20 mouse cellular contexts compared by ENCODE assay signal in genomic region chr12:17696395-17696794, GRCm38 (mm10). TPM values are rescaled to one million over a fixed set of nuclear protein-coding genes. Genes with fewer than 3 reads are reported as not detected.
DNase-seq lines count a peak whose midpoint lies in the region; ATAC-seq and TF ChIP-seq lines count a peak whose summit lies in the region.
"Had no signal": no experiment of that assay in that cellular context is flagged by ENCODE, and none has a peak within 500 bp of the region (broad histone marks: within the 10 kb centered on the region; RNA-seq: fewer than 3 reads in every experiment).

No protein-coding gene starts in this region.

- peaks cover 29% of the 10 kb centered on the region for H3K4me1 ChIP-seq in cerebellum, adult 2 months (ENCODE audit: control insufficient read depth, insufficient read depth, low read length)
- peaks cover 43% of the 10 kb centered on the region for H3K4me1 ChIP-seq in midbrain, embryonic 11.5 days (ENCODE audit: control insufficient read depth, insufficient read depth, low read length)
- H3K4me1 ChIP-seq in midbrain, embryonic 16.5 days (ENCODE audit: control insufficient read depth, insufficient read depth, low read length) = peaks cover 27% of the 10 kb centered on the region

- H3K27ac ChIP-seq in cerebellum, adult 2 months (ENCODE audit: insufficient read depth, low read length) = no peak overlapping the region
- no peak overlapping the region for H3K27ac ChIP-seq in midbrain, embryonic 11.5 days (ENCODE audit: low read depth, low read length)
- H3K27ac ChIP-seq in midbrain, embryonic 16.5 days (ENCODE audit: low read length) = no peak overlapping the region
- H3K27ac ChIP-seq: embryonic facial prominence, embryonic 13.5 days; embryonic facial prominence, embryonic 15.5 days; forebrain, embryonic 10.5 days; forebrain, embryonic 12.5 days; gastrocnemius, adult 2 months had no signal

- TF ChIP-seq POLR2A in cerebellum, adult 2 months (IDR thresholded peaks at IDR 0.05; ENCODE audit: borderline replicate concordance, insufficient read depth, low read length) = no peak

- TF ChIP-seq CTCF in cerebellum, adult 2 months (IDR thresholded peaks at IDR 0.05; ENCODE audit: borderline replicate concordance, insufficient read depth, low read depth, low read length) = no peak

- peak; percentile 29 to 53 for DNase-seq in cerebellum, adult 2 months
- no peak for DNase-seq in cerebellum, postnatal 4 days (ENCODE audit: low spot score in 2 of 2)
- peak; percentile 45 for DNase-seq in cerebellum, adult 9-10 months
- peak; percentile 51 for DNase-seq in midbrain, embryonic 11.5 days (ENCODE audit: low spot score, missing footprints)
- DNase-seq in cerebellum, postnatal 25 days = peak; percentile 45 to 61
- no peak for DNase-seq in left cerebral cortex, adult 11 months (ENCODE audit: low spot score)
- DNase-seq: adrenal gland, adult 2 months; adrenal gland, postnatal 10 days; adrenal gland, postnatal 25 days; embryo, embryonic 11 days; gastrocnemius, adult 2 months had no signal

- H3K36me3 ChIP-seq in midbrain, embryonic 11.5 days (ENCODE audit: control insufficient read depth, insufficient read depth, low read length) = no peaks in the 10 kb centered on the region
- H3K36me3 ChIP-seq in midbrain, embryonic 16.5 days (ENCODE audit: control insufficient read depth, insufficient read depth, low read length) = no peaks in the 10 kb centered on the region
- H3K36me3 ChIP-seq: embryonic facial prominence, embryonic 13.5 days; embryonic facial prominence, embryonic 15.5 days; forebrain, embryonic 10.5 days; forebrain, embryonic 12.5 days had no signal

- WGBS in cerebellum, adult 2 months = 57% methylated on average over 7 of the region's 7 CpGs
- WGBS in midbrain, embryonic 11.5 days = 89% methylated on average over 7 of the region's 7 CpGs
- 93% methylated on average over 7 of the region's 7 CpGs for WGBS in midbrain, embryonic 16.5 days

- no peak overlapping the region for H3K4me2 ChIP-seq in midbrain, embryonic 11.5 days
- H3K4me2 ChIP-seq in midbrain, embryonic 16.5 days (ENCODE audit: low read length) = no peak overlapping the region
- H3K4me2 ChIP-seq: embryonic facial prominence, embryonic 13.5 days; embryonic facial prominence, embryonic 15.5 days; forebrain, embryonic 12.5 days had no signal

- ATAC-seq in cerebellum, adult (ENCODE audit: insufficient number of reproducible peaks, low FRiP score, low TSS enrichment) = no peak
- no peak for ATAC-seq in midbrain, embryonic 11.5 days (ENCODE audit: low FRiP score)
- no peak for ATAC-seq in midbrain, embryonic 16.5 days
- ATAC-seq: forebrain, embryonic 14.5 days; forebrain, embryonic 16.5 days had no signal

- H3K27me3 ChIP-seq in cerebellum, adult 2 months (ENCODE audit: control insufficient read depth, insufficient read depth, low read length) = no peaks in the 10 kb centered on the region
- no peaks in the 10 kb centered on the region for H3K27me3 ChIP-seq in midbrain, embryonic 11.5 days (ENCODE audit: control insufficient read depth, insufficient read depth, low read length)
- no peaks in the 10 kb centered on the region for H3K27me3 ChIP-seq in midbrain, embryonic 16.5 days (ENCODE audit: control insufficient read depth, insufficient read depth, low read depth, low read length)
- H3K27me3 ChIP-seq: embryonic facial prominence, embryonic 13.5 days; embryonic facial prominence, embryonic 15.5 days; forebrain, embryonic 12.5 days had no signal

- H3K9me3 ChIP-seq in midbrain, embryonic 11.5 days (ENCODE audit: control insufficient read depth, low read length) = no peaks in the 10 kb centered on the region
- H3K9me3 ChIP-seq in midbrain, embryonic 16.5 days (replicated peaks; ENCODE audit: control insufficient read depth, low read length, poor library complexity, severe bottlenecking) = no peaks in the 10 kb centered on the region
- H3K9me3 ChIP-seq: embryonic facial prominence, embryonic 13.5 days; embryonic facial prominence, embryonic 15.5 days; forebrain, embryonic 10.5 days; forebrain, embryonic 12.5 days had no signal

- H3K4me3 ChIP-seq in cerebellum, adult 2 months (replicated peaks; ENCODE audit: insufficient read depth, low read depth, low read length) = no peak overlapping the region
- H3K4me3 ChIP-seq in midbrain, embryonic 11.5 days (ENCODE audit: low read depth, low read length) = no peak overlapping the region
- no peak overlapping the region for H3K4me3 ChIP-seq in midbrain, embryonic 16.5 days (ENCODE audit: low read depth, low read length)
- H3K4me3 ChIP-seq: embryonic facial prominence, embryonic 13.5 days; embryonic facial prominence, embryonic 15.5 days; erythroblast, embryonic 14.5 days; forebrain, embryonic 10.5 days; forebrain, embryonic 12.5 days; gastrocnemius, adult 2 months had no signal

- H3K9ac ChIP-seq in midbrain, embryonic 11.5 days (ENCODE audit: low read length) = no peak overlapping the region
- no peak overlapping the region for H3K9ac ChIP-seq in midbrain, embryonic 16.5 days (ENCODE audit: low read depth, low read length)
- H3K9ac ChIP-seq: embryonic facial prominence, embryonic 13.5 days; embryonic facial prominence, embryonic 15.5 days; forebrain, embryonic 12.5 days had no signal

RNA-seq across cellular contexts. Expression of gene Hpcal1, which starts 5.7 kb away (rescaled TPM):
- polyA plus RNA-seq in cerebellum, adult 2 months (2012; rRNA removed) = 544 TPM in 2 replicates
- polyA plus RNA-seq in midbrain, embryonic 11.5 days (2014; fragmentation: Nextera tagmentation; extraction: Ambion mirVana) = 36.4 and 39.1 TPM in 2 replicates
- 97.2 and 107 TPM in 2 replicates for polyA plus RNA-seq in midbrain, embryonic 16.5 days (2015; fragmentation: Nextera tagmentation; extraction: Ambion mirVana)

Comparison
In these comparisons a context has a peak if more than half of its experiments do, and no peak if none do; other contexts are left out.
1. DNase-seq: peak in cerebellum, adult 2 months (2 of 2), cerebellum, adult 9-10 months (single experiment), midbrain, embryonic 11.5 days (single experiment) and cerebellum, postnatal 25 days (2 of 2); none in cerebellum, postnatal 4 days (0 of 2) and left cerebral cortex, adult 11 months (single experiment).